Mouse (Mus musculus) retina, embryonic 14.5 days (tissue): ENCODE results near the gene Myl12a.
A peak's percentile ranks its signal among the peaks of the same experiment; 100 is the strongest.

ENCODE experiments used
- DNase-seq: peaks from one replicate; pipeline ENCODE4 v3.0.0-alpha.2; 2015; ENCODE audit warnings: low spot score

The Myl12a gene

GRCm38 (mm10) chr17:71010646-71011242 lies 8.1 kb upstream of the Myl12a start:
- DNase-seq: no peak

- no peak for DNase-seq
Observed at GRCm38 (mm10) chr17:71009751-71010150, 7.1 kb upstream of the Myl12a start.

- no peak for DNase-seq
Observed at GRCm38 (mm10) chr17:71008676-71009075, 6.0 kb upstream of the Myl12a start.

- no peak for DNase-seq
Observed at GRCm38 (mm10) chr17:71006976-71007375, 4.3 kb upstream of the Myl12a start.

GRCm38 (mm10) chr17:71004186-71004960 lies 1.7 kb upstream of the Myl12a start:
- DNase-seq: no peak

GRCm38 (mm10) chr17:71003721-71004120 lies 1.0 kb upstream of the Myl12a start:
- DNase-seq: no peak

- no peak for DNase-seq
Observed at GRCm38 (mm10) chr17:71003112-71003511, 434 bp upstream of the Myl12a start.

GRCm38 (mm10) chr17:71002081-71002743 lies 466 bp downstream of the Myl12a start, which contains the start of gene Myom1:
Myom1 (plus strand) TSS chr17:71002633.
- peak; percentile 99 for DNase-seq

GRCm38 (mm10) chr17:71001699-71002080 lies 988 bp downstream of the Myl12a start:
- DNase-seq: peak; percentile 53

- no peak for DNase-seq
Observed at GRCm38 (mm10) chr17:71001067-71001466, 1.6 kb downstream of the Myl12a start.

- no peak for DNase-seq
Observed at GRCm38 (mm10) chr17:71000255-71000654, 2.4 kb downstream of the Myl12a start.

GRCm38 (mm10) chr17:70999187-70999586 lies 3.5 kb downstream of the Myl12a start:
- no peak for DNase-seq

GRCm38 (mm10) chr17:70998400-70998975 lies 4.2 kb downstream of the Myl12a start:
- no peak for DNase-seq

- DNase-seq: no peak
Observed at GRCm38 (mm10) chr17:70997836-70998235, 4.8 kb downstream of the Myl12a start.

GRCm38 (mm10) chr17:70995551-70995950 lies 7.1 kb downstream of the Myl12a start:
- DNase-seq: no peak

- no peak for DNase-seq
Observed at GRCm38 (mm10) chr17:70994671-70995070, 8.0 kb downstream of the Myl12a start.

- no peak for DNase-seq
Observed at GRCm38 (mm10) chr17:70993385-70993807, 9.3 kb downstream of the Myl12a start.

GRCm38 (mm10) chr17:70992662-70993061 lies 10.0 kb downstream of the Myl12a start:
- no peak for DNase-seq

GRCm38 (mm10) chr17:70991706-70992625 lies 10.7 kb downstream of the Myl12a start:
- peak; percentile 41 for DNase-seq

GRCm38 (mm10) chr17:70990403-70991303 lies 12.0 kb downstream of the Myl12a start:
- peak; percentile 85 for DNase-seq
